Mouse (Mus musculus) T-helper 1 cell (primary cell): Measurements from ENCODE around the gene Vmn1r155.
"Not testable (repeated sequence)": the region's sequence is repeated elsewhere in the genome, so short reads cannot be mapped to it uniquely, and the experiment has no call there.

Experiments
- in situ Hi-C: fragments of 300-600 bp; cut with MboI, MseI; formaldehyde crosslinking; loops from one replicate; pipeline ENCODE4 v1.15.1; 2025; ENCODE audit warnings: high pct_unique_total_duplicates

Gene Vmn1r155

GRCm38 (mm10) chr7:22657718-22658117 is at the start of gene Vmn1r155:
Vmn1r155 (plus strand) TSS chr7:22658018.
- in situ Hi-C loops = not testable (repeated sequence)

DNA sequence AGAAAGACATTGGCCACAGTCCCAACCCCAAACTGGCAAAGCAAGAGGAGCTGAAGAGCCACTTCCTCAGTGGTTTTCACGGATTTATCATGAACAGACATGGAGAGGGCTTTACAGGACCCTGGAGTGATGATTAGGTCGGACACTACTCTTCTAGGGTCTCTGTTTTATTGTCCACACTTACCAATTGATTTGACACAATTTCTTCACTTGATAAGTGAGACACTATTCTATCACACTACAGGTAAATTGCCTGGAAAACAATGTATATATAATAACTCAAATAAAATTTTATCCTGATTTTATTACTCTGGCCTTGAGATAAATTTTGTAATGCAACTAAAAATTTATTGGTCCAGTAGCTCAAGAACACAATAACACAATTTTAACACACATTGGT is 34.4 kb downstream of the Vmn1r155 start, which contains the start of gene Gm8693:
TSS of gene Gm8693 (minus strand) at position 101 of the 400 bp plus-strand sequence.
- in situ Hi-C loops = not testable (repeated sequence)
